Mouse (Mus musculus) midbrain, embryonic 13.5 days (tissue): ENCODE measurements around the gene Col27a1. TPM values are rescaled to one million over a fixed set of nuclear protein-coding genes. Genes with fewer than 3 reads are reported as not detected.
A peak's percentile ranks its signal among the peaks of the same experiment; 100 is the strongest.

Experiments
- ATAC-seq: fragments of 200-750 bp; cut with Nextera tagmentation; 2 replicates; pipeline ENCODE4 v1.8.0; 2017; ENCODE audit warnings: mild to moderate bottlenecking, moderate TSS enrichment, moderate library complexity
- H3K27ac ChIP-seq: fragments of 300-500 bp; sonication (generic); 2 replicates; pipeline ENCODE4 v1.5.1; 2015; ENCODE audit warnings: inconsistent platforms, mild to moderate bottlenecking, moderate library complexity
- H3K27me3 ChIP-seq: fragments of 300-500 bp; sonication (generic); 2 replicates; pipeline ENCODE4 v1.6.1; 2015; ENCODE audit warnings: mild to moderate bottlenecking, inconsistent platforms
- H3K36me3 ChIP-seq: fragments of 300-500 bp; sonication (generic); 2 replicates; pipeline ENCODE4 v1.6.1; 2015; ENCODE audit warnings: mild to moderate bottlenecking, inconsistent platforms
- H3K4me1 ChIP-seq: fragments of 300-500 bp; sonication (generic); replicated peaks from 2 replicates; pipeline ENCODE4 v1.6.1; 2015; ENCODE audit warnings: inconsistent platforms
- H3K4me2 ChIP-seq: fragments of 300-500 bp; sonication (generic); replicated peaks from 2 replicates; pipeline ENCODE4 v1.6.1; 2015; ENCODE audit warnings: moderate library complexity, mild to moderate bottlenecking, inconsistent platforms
- H3K4me3 ChIP-seq: fragments of 300-500 bp; sonication (generic); replicated peaks from 2 replicates; pipeline ENCODE4 v1.5.1; 2015; ENCODE audit warnings: mild to moderate bottlenecking, inconsistent platforms
- H3K9ac ChIP-seq: fragments of 300-500 bp; sonication (generic); replicated peaks from 2 replicates; pipeline ENCODE4 v1.6.1; 2015; ENCODE audit warnings: mild to moderate bottlenecking, inconsistent platforms
- H3K9me3 ChIP-seq: fragments of 300-500 bp; sonication (generic); 2 replicates; pipeline ENCODE4 v1.6.1; 2016; ENCODE audit warnings: mild to moderate bottlenecking, inconsistent platforms
- WGBS: fragments of 180-500 bp; shearing (Covaris S2); methylation state at CpG from one replicate; pipeline ENCODE4 v1.1.7; 2015; 5-methylcytosine and 5-hydroxymethylcytosine counted together
- polyA plus RNA-seq: library from polyadenylated mRNA; unstranded; fragments of >200 nt; fragmentation: Nextera tagmentation; extraction: Ambion mirVana; gene quantifications from 2 replicates; pipeline ENCODE4 v1.2.1, GENCODE M21; 2015

The Col27a1 gene
- polyA plus RNA-seq, 1 experiment from 2014 or later, result 2.1 TPM

DNA sequence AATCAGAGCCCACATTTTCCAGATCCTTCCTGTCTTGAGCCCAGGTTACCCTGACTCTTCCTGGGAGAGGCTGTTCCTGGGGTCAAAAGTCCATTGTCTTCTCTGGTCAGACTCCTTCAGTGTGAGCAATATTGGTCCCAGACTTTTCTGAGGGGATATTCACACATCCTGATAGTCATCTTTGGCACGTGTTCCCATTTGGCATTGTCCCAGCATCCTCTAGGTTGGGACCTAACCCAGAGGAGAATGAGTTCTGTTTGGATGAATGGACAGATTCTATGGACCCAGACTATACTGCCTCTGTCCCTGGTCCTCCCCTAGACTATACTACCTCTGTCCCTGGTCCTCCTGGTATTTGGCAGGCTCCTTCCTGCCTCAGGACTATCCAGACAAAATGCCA lies 53.8 kb downstream of the Col27a1 start:
- Histone ChIP-seq H3K9me3 (no peaks in the 10 kb centered on the region), H3K4me2 (no peak overlapping the region), H3K4me3 (no peak overlapping the region), H3K27me3 (no peaks in the 10 kb centered on the region), H3K4me1 (peaks cover 10% of the 10 kb centered on the region), H3K9ac (no peak overlapping the region), H3K36me3 (no peaks in the 10 kb centered on the region), H3K27ac (no peak overlapping the region)
- WGBS, result 84% methylated on average over 1 of the region's 1 CpGs
- no peak for ATAC-seq

DNA sequence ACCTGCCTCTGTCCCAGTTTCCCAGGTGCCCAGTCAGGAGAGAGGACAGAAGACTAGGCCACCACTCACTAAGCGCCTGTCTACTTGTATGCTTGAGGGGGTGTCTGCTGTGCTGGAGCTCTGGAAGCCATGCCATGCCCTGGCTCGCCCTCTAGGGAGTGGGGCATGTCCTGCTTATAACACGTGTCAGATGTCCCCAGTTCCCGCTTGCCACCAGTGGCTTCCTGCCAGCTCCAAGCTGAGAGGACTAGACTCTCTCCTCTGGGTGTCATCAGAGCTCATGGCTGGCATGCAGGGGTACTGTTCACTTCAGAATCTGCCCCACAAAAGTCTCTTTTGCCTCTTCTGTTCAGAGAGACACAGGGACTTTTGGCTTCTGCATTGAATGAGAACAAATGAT lies 55.0 kb downstream of the Col27a1 start:
- no peak for ATAC-seq
- no peaks in the 10 kb centered on the region for H3K27me3 ChIP-seq
- H3K4me2 ChIP-seq, result no peak overlapping the region
- no peak overlapping the region for H3K9ac ChIP-seq
- no peak overlapping the region for H3K4me3 ChIP-seq
- no peaks in the 10 kb centered on the region for H3K9me3 ChIP-seq
- WGBS, result 79% methylated on average over 4 of the region's 4 CpGs
- H3K27ac ChIP-seq, result no peak overlapping the region
- H3K4me1 ChIP-seq, result no peaks in the 10 kb centered on the region
- H3K36me3 ChIP-seq, result no peaks in the 10 kb centered on the region

DNA sequence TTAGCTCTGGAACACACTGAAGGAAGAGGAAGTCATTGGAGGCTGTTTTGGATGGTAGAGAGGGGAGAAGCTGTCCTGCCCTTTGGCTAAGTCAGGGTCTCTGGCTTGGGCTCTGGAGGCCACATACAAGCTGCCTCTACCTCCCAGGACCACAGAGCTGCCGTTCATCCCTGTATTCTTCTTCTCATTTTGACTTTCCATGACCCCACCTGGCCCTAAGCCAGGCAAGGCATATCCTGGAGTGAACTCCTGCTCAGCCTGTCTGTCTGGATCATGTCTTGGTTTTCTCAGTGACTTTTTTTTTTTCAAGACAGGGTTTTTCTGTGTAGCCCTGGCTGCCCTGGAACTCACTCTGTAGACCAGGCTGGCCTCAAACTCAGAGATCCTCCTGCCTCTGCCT lies 60.7 kb downstream of the Col27a1 start:
- Histone ChIP-seq H3K4me2 (no peak overlapping the region), H3K27me3 (no peaks in the 10 kb centered on the region), H3K4me1 (peaks cover 3% of the 10 kb centered on the region; the same call in 1 of the 2 replicates), H3K9me3 (no peaks in the 10 kb centered on the region), H3K36me3 (no peaks in the 10 kb centered on the region), H3K9ac (no peak overlapping the region), H3K4me3 (no peak overlapping the region), H3K27ac (no peak overlapping the region)
- WGBS, result 80% methylated on average over 1 of the region's 1 CpGs
- ATAC-seq, result no peak

DNA sequence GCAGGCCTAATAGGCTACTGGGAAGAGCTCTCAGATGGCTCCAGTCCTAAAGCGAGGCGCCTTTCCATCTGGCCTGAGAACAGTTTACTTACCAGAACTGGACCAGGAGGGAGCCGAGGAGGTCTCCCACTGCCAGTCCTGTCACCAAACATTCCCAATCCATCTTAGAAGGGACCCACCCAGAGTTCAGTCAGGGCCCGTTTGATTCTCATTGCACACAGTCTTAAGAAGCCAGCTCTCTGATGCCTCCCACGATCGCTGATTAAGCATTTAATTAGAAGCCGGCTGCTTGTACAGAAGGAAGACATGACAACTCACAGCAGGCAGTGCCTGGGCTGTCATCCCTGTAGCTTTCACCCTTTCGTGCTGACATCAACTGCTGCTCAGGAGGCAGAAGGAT lies 61.4 kb downstream of the Col27a1 start:
- Histone ChIP-seq H3K36me3 (no peaks in the 10 kb centered on the region), H3K4me2 (no peak overlapping the region), H3K9me3 (no peaks in the 10 kb centered on the region), H3K27me3 (no peaks in the 10 kb centered on the region), H3K27ac (peak overlapping the region; percentile 22; the same call in 1 of the 2 replicates), H3K4me1 (peaks cover 3% of the 10 kb centered on the region; the same call in 1 of the 2 replicates), H3K9ac (no peak overlapping the region), H3K4me3 (no peak overlapping the region)
- WGBS, result 60% methylated on average over 8 of the region's 8 CpGs
- ATAC-seq, result no peak

DNA sequence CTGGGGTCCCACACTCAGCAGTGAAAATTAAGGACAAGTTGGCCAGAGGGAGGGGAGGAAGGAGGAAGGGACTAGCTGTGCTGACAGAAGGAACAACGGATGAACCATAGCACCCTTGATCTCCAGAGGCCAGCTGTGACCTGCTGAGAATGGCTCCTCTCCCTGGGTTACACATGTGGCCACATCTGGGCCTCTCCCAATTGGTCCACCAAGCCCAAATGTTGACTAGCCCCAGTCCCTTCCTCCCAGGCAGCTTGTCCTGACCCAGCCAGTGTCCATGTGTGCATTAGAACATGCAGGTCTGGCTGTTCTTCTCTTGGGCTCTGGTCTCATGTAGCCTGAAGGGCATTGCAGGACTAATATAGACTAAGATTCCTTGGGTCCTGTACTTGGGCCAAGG lies 62.8 kb downstream of the Col27a1 start:
- Histone ChIP-seq H3K4me1 (peaks cover 3% of the 10 kb centered on the region; the same call in 1 of the 2 replicates), H3K9ac (no peak overlapping the region), H3K27ac (no peak overlapping the region), H3K4me3 (no peak overlapping the region), H3K27me3 (no peaks in the 10 kb centered on the region), H3K36me3 (no peaks in the 10 kb centered on the region), H3K9me3 (no peaks in the 10 kb centered on the region), H3K4me2 (no peak overlapping the region)
- no peak for ATAC-seq
- WGBS, result 82% methylated on average over 1 of the region's 1 CpGs

DNA sequence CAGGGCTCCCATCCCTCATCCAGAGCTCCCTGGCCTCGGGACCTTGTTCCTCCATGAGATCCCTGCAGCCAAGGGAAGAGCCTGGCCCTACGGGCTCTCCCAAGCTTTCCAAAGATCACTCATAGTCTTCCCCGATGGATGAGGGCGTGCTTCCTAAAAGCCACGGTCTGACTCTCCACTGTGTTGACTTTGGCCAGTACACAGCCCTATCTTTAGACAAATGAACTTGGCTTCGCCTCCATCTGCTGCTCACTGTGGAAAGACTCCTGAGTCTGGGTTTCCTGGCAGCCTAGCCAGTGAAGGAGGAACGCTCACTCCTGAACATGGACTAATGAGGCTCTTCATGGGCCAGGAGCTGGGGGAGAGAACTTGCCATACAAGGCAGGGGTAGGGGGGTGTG lies 65.0 kb downstream of the Col27a1 start:
- H3K9ac ChIP-seq, result no peak overlapping the region
- H3K27ac ChIP-seq, result no peak overlapping the region
- H3K4me1 ChIP-seq, result peaks cover 3% of the 10 kb centered on the region; the same call in 1 of the 2 replicates
- ATAC-seq, result no peak
- H3K9me3 ChIP-seq, result no peaks in the 10 kb centered on the region
- no peak overlapping the region for H3K4me3 ChIP-seq
- H3K27me3 ChIP-seq, result no peaks in the 10 kb centered on the region
- H3K4me2 ChIP-seq, result no peak overlapping the region
- H3K36me3 ChIP-seq, result no peaks in the 10 kb centered on the region
- WGBS, result 93% methylated on average over 7 of the region's 7 CpGs

DNA sequence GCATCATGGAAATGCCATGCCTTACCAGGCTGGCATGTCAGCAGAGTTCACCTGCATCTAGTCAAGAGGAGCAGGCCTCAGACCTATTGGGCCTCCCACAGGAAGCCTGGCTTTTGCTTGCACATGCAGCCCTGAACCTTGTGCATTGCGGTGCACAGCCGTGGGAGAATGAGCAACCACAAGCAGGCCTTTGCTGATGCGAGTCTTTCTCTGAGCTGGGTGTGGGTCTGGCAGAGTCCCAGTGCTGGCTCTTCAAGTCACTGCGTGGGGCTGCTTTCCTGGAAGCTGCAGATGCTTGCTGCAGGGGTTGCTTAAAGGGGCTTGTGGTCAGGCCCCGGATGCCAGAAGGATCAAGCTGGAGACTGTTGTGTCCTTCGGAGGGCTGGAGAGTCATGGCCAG lies 67.9 kb downstream of the Col27a1 start:
- Histone ChIP-seq H3K36me3 (no peaks in the 10 kb centered on the region), H3K9ac (no peak overlapping the region), H3K4me1 (no peaks in the 10 kb centered on the region), H3K27ac (no peak overlapping the region), H3K9me3 (no peaks in the 10 kb centered on the region), H3K27me3 (no peaks in the 10 kb centered on the region), H3K4me3 (no peak overlapping the region), H3K4me2 (no peak overlapping the region)
- ATAC-seq, result no peak
- WGBS, result 91% methylated on average over 6 of the region's 6 CpGs

DNA sequence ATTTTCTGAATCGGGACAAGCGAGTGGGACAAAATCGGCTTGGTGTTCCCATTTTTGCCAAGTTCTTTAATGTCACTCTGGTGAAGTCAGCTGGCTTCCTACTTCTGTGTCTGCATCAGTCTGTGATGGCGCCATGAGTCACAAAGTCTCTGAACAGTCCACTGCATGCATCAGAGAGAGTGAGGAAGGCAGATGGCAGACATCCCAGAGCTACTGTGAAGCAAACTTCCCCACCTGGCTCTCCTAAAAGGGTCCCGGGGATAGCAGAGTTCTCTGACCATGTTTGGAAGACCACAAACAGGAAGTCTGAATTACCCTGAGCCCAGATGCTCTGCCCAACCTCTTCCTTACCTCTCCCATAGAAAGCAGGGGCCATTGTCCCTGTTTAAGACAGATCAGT lies 69.5 kb downstream of the Col27a1 start:
- no peaks in the 10 kb centered on the region for H3K9me3 ChIP-seq
- no peaks in the 10 kb centered on the region for H3K36me3 ChIP-seq
- ATAC-seq, result no peak
- 89% methylated on average over 5 of the region's 5 CpGs for WGBS
- H3K4me3 ChIP-seq, result no peak overlapping the region
- H3K9ac ChIP-seq, result no peak overlapping the region
- no peaks in the 10 kb centered on the region for H3K4me1 ChIP-seq
- H3K27me3 ChIP-seq, result no peaks in the 10 kb centered on the region
- no peak overlapping the region for H3K27ac ChIP-seq
- no peak overlapping the region for H3K4me2 ChIP-seq

DNA sequence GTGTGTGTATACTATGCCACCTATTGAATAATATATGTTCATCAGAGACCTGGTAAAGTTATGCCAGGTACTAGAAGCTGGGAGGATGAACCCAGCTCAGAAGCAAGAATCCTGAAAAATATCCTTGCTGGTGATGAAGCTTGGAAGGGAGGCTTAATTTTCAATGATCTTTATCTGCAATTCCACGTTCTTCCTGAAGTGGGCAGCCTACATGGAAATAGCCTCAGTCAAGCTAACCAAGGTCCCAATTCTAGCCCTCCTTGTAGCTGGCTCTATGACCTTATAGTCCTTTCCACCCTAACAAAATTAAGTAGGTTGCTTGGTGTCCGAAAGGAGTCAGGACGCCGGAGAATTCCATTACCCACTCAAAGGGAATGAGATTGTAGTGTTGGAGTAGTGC lies 72.2 kb downstream of the Col27a1 start:
- Histone ChIP-seq H3K36me3 (no peaks in the 10 kb centered on the region), H3K9me3 (no peaks in the 10 kb centered on the region), H3K9ac (no peak overlapping the region), H3K27ac (no peak overlapping the region), H3K4me3 (no peak overlapping the region), H3K4me2 (no peak overlapping the region), H3K4me1 (0 out of 2 replicates have a peak, but pooled peaks cover 8% of the 10 kb centered on the region), H3K27me3 (no peaks in the 10 kb centered on the region)
- ATAC-seq, result no peak
- 90% methylated on average over 4 of the region's 4 CpGs for WGBS

DNA sequence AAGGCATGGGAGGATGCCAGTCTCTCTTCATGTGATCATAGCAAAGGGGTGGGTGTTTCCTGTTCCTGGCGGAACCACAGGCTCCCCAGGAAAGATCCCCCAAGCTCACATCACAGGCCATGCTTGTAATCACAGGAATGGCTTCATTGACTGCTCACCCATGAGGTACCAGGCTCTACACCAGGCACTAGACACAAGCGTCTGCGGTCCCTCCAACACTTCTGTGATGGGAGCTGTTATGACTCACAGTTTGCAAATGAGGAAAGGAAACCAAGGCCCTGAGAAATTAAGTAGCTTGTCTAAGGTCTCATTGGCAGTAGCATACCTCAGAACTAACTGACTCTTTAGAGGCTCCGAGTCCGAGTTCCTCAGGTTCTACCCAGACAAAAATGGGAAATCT lies 74.7 kb downstream of the Col27a1 start:
- no peaks in the 10 kb centered on the region for H3K36me3 ChIP-seq
- H3K4me2 ChIP-seq, result no peak overlapping the region
- H3K27ac ChIP-seq, result no peak overlapping the region
- 92% methylated on average over 5 of the region's 5 CpGs for WGBS
- H3K9ac ChIP-seq, result no peak overlapping the region
- no peaks in the 10 kb centered on the region for H3K27me3 ChIP-seq
- H3K4me1 ChIP-seq, result 0 out of 2 replicates have a peak, but pooled peaks cover 8% of the 10 kb centered on the region
- no peaks in the 10 kb centered on the region for H3K9me3 ChIP-seq
- ATAC-seq, result no peak
- no peak overlapping the region for H3K4me3 ChIP-seq

DNA sequence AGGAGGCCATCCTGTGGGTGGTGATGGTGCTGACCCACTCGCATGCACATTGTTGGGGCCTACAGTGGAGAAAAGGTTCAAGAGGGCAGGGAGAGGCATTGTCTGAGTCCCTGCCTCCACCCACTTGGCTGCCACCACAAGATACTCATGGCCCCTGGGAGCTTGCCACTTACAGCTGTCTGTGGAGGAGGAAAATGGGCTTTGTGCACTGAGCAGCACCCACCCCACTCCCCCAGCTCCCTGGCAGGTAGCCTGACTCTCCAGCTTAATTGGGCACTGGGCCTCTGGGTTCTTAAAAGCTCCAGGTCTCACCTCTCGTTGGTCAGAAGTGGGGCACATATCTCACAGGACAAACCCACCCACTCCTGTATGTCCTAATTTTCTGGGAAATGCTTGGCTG lies 76.3 kb downstream of the Col27a1 start:
- WGBS, result 68% methylated on average over 2 of the region's 2 CpGs
- Histone ChIP-seq H3K4me2 (no peak overlapping the region), H3K9me3 (no peaks in the 10 kb centered on the region), H3K27me3 (no peaks in the 10 kb centered on the region), H3K27ac (no peak overlapping the region), H3K36me3 (no peaks in the 10 kb centered on the region), H3K9ac (no peak overlapping the region), H3K4me3 (no peak overlapping the region), H3K4me1 (0 out of 2 replicates have a peak, but pooled peaks cover 8% of the 10 kb centered on the region)
- no peak for ATAC-seq

DNA sequence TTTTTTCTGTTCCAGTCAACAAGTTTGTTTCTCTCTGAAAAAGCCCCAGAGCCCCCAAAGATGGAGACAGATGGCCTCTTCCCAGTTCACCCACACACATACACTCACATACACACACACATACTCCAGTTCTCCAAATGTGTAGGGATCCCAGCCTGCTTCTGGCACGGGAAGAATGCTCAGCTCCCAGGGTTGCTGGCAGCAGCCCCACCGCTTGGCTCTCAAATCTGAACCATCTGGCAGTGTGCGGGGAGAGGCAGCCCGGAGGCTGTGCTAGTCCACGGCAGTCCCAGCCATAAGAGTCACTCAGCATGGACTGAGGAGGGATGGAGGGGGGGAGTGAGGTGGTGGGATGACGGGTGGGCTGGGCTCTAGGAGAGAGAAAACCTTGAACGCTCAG lies 77.3 kb downstream of the Col27a1 start:
- Histone ChIP-seq H3K4me3 (no peak overlapping the region), H3K27me3 (no peaks in the 10 kb centered on the region), H3K4me1 (0 out of 2 replicates have a peak, but pooled peaks cover 8% of the 10 kb centered on the region), H3K9me3 (no peaks in the 10 kb centered on the region), H3K4me2 (no peak overlapping the region), H3K27ac (no peak overlapping the region), H3K36me3 (no peaks in the 10 kb centered on the region), H3K9ac (no peak overlapping the region)
- WGBS, result 65% methylated on average over 7 of the region's 7 CpGs
- peak; percentile 83 for ATAC-seq

DNA sequence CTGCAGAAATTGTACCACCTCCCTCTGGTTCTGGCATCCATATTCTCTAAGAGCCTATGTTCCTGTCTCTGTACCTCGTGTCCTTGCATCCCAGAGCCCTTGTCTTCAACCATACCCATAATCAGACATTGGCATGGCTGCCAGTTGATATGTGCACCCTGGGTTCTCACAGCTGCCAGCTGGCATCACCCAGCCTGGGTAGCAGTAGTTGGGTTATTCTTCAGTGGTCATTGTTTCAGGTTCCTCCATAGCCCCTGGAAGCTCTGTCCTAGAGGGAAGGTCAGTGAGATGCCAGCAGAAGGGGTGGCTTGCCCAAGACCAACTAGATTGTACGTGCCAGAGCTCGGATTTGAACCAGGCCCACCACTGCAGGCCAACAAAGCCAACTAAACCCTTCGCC lies 77.9 kb downstream of the Col27a1 start:
- Histone ChIP-seq H3K4me2 (no peak overlapping the region), H3K9ac (no peak overlapping the region), H3K27me3 (no peaks in the 10 kb centered on the region), H3K9me3 (no peaks in the 10 kb centered on the region), H3K27ac (no peak overlapping the region), H3K36me3 (no peaks in the 10 kb centered on the region), H3K4me3 (no peak overlapping the region), H3K4me1 (0 out of 2 replicates have a peak, but pooled peaks cover 8% of the 10 kb centered on the region)
- WGBS, result 94% methylated on average over 4 of the region's 4 CpGs
- no peak for ATAC-seq
